Mouse (Mus musculus): ENCODE data around the gene Zcchc14. TPM values are rescaled to one million over a fixed set of nuclear protein-coding genes. Genes with fewer than 3 reads are reported as not detected.

Zcchc14 gene
- total and polyA plus RNA-seq, 3 experiments = not detected

- no peak for TF ChIP-seq BHLHE40 (IDR thresholded peaks at IDR 0.05; ENCODE audit: low read depth, low read length)
Observed at GRCm38 (mm10) chr8:121654966-121655494, 2.3 kb upstream of the Zcchc14 start.

GRCm38 (mm10) chr8:121654131-121654530 lies 1.4 kb upstream of the Zcchc14 start:
- no peak overlapping the region for H3K4me3 ChIP-seq (replicated peaks in 1 of 3; ENCODE audit: low read depth in 2 of 3, low read length in 2 of 3, poor library complexity in 1 of 3)
- peaks cover 30% of the 10 kb centered on the region for H3K9me3 ChIP-seq (replicated peaks; ENCODE audit: low read length)
- in situ Hi-C loops (cut with MboI; ENCODE audit: low pct_ligation_motif_present, low pct_unique_long_range_greater_than_20kb, low sequenced_read_pairs) (no loop called here), dilution Hi-C loops (cut with MboI; ENCODE audit: extremely low pct_ligation_motif_present, extremely low pct_unique_long_range_greater_than_20kb, low sequenced_read_pairs) (no loop called here)
- H3K4me1 ChIP-seq (ENCODE audit: control insufficient read depth in 1 of 2, insufficient read depth in 2 of 2) = no peaks in the 10 kb centered on the region
- no peaks in the 10 kb centered on the region for H3K79me2 ChIP-seq (replicated peaks; ENCODE audit: control insufficient read depth, extremely low read depth, insufficient read depth, poor library complexity, severe bottlenecking)
- no peak overlapping the region for H3K27ac ChIP-seq (ENCODE audit: insufficient read depth, low read depth)
- no peak for DNase-seq (ENCODE audit: extremely low read depth)
- no peaks in the 10 kb centered on the region for H3K36me3 ChIP-seq (replicated peaks in 1 of 2; ENCODE audit: control insufficient read depth in 1 of 2, insufficient read depth in 1 of 2, low read length in 1 of 2)
- TF ChIP-seq JUN (IDR thresholded peaks at IDR 0.05; ENCODE audit: insufficient read depth, low read depth, low read length) = no peak
- no peak for TF ChIP-seq UBTF (IDR thresholded peaks at IDR 0.05; ENCODE audit: low read depth, low read length)
- no peak for TF ChIP-seq CHD2 (IDR thresholded peaks at IDR 0.05; ENCODE audit: low read length)
- TF ChIP-seq MXI1 (IDR thresholded peaks at IDR 0.05; ENCODE audit: low read depth, low read length) = no peak
- no peak for TF ChIP-seq MYC (IDR thresholded peaks at IDR 0.05; ENCODE audit: low read depth, low read length)
- no peak for TF ChIP-seq ELF1 (IDR thresholded peaks at IDR 0.05; ENCODE audit: low read depth, low read length)
- no peak for TF ChIP-seq ETS1 (conservative IDR thresholded peaks at IDR 0.05; ENCODE audit: low read depth, low read length)
- TF ChIP-seq USF1 (IDR thresholded peaks at IDR 0.05; ENCODE audit: low read depth, low read length) = no peak
- TF ChIP-seq PAX5 (IDR thresholded peaks at IDR 0.05; ENCODE audit: low read length) = no peak
- TF ChIP-seq TCF12 (IDR thresholded peaks at IDR 0.05; ENCODE audit: low read depth, low read length) = no peak
- TF ChIP-seq MAFK (IDR thresholded peaks at IDR 0.05; ENCODE audit: insufficient replicate concordance, low read length) = no peak
- no peak for TF ChIP-seq HCFC1 (IDR thresholded peaks at IDR 0.05; ENCODE audit: low read depth, low read length)
- no peak for TF ChIP-seq POLR2AphosphoS2 (IDR thresholded peaks at IDR 0.05; ENCODE audit: low read depth, low read length)
- no peak for TF ChIP-seq RCOR1 (conservative IDR thresholded peaks at IDR 0.05; ENCODE audit: low read depth, low read length)
- TF ChIP-seq RAD21 (IDR thresholded peaks at IDR 0.05; ENCODE audit: low read depth, low read length) = no peak
- TF ChIP-seq SIN3A (IDR thresholded peaks at IDR 0.05; ENCODE audit: low read length) = no peak
- no peak for TF ChIP-seq POLR2A (IDR thresholded peaks at IDR 0.05; ENCODE audit: low read depth, low read length)
- H3K4me2 ChIP-seq (ENCODE audit: insufficient read depth, low read depth, poor library complexity, severe bottlenecking) = no peak overlapping the region
- peaks cover 54% of the 10 kb centered on the region for H3K27me3 ChIP-seq (replicated peaks)
- no peak overlapping the region for H3K9ac ChIP-seq (ENCODE audit: insufficient read depth, low read depth)

More at GRCm38 (mm10) chr8:121654966-121655494, 2.3 kb upstream of the Zcchc14 start:
- no peaks in the 10 kb centered on the region for H3K79me2 ChIP-seq (replicated peaks; ENCODE audit: control insufficient read depth, extremely low read depth, insufficient read depth, poor library complexity, severe bottlenecking)
- no peak overlapping the region for H3K4me2 ChIP-seq (ENCODE audit: insufficient read depth, low read depth, poor library complexity, severe bottlenecking)
- DNase-seq (ENCODE audit: extremely low read depth) = no peak
- peaks cover 54% of the 10 kb centered on the region for H3K27me3 ChIP-seq (replicated peaks)
- H3K4me1 ChIP-seq (ENCODE audit: control insufficient read depth in 1 of 2, insufficient read depth in 2 of 2) = no peaks in the 10 kb centered on the region
- H3K9me3 ChIP-seq (replicated peaks; ENCODE audit: low read length) = peaks cover 30% of the 10 kb centered on the region
- H3K36me3 ChIP-seq (replicated peaks in 1 of 2; ENCODE audit: control insufficient read depth in 1 of 2, insufficient read depth in 1 of 2, low read length in 1 of 2) = no peaks in the 10 kb centered on the region
- H3K4me3 ChIP-seq (replicated peaks in 1 of 3; ENCODE audit: low read depth in 2 of 3, low read length in 2 of 3, poor library complexity in 1 of 3) = no peak overlapping the region
- dilution Hi-C loops (cut with MboI; ENCODE audit: extremely low pct_ligation_motif_present, extremely low pct_unique_long_range_greater_than_20kb, low sequenced_read_pairs) (no loop called here), in situ Hi-C loops (cut with MboI; ENCODE audit: low pct_ligation_motif_present, low pct_unique_long_range_greater_than_20kb, low sequenced_read_pairs) (no loop called here)
- no peak overlapping the region for H3K27ac ChIP-seq (ENCODE audit: insufficient read depth, low read depth)
- H3K9ac ChIP-seq (ENCODE audit: insufficient read depth, low read depth) = no peak overlapping the region

All from CH12.LX (cell line).